Mouse (Mus musculus) intestine, postnatal 0 days (tissue): Measurements from ENCODE around the gene Hjurp. TPM values are rescaled to one million over a fixed set of nuclear protein-coding genes. Genes with fewer than 3 reads are reported as not detected.

Experiments
- ATAC-seq: fragments of 200-750 bp; cut with Nextera tagmentation; 2 replicates; pipeline ENCODE4 v1.8.0; 2017; ENCODE audit warnings: mild to moderate bottlenecking, moderate TSS enrichment, moderate library complexity
- H3K27ac ChIP-seq: fragments of 300-500 bp; sonication (generic); 2 replicates; pipeline ENCODE4 v1.5.1; 2014; ENCODE audit warnings: mild to moderate bottlenecking, low read depth, low read length, moderate library complexity
- H3K27me3 ChIP-seq: fragments of 300-500 bp; sonication (generic); replicated peaks from 2 replicates; pipeline ENCODE4 v1.6.1; 2014; ENCODE audit warnings: low read length, mixed read lengths; ENCODE audit not compliant: control insufficient read depth, insufficient read depth
- H3K36me3 ChIP-seq: fragments of 300-500 bp; sonication (generic); 2 replicates; pipeline ENCODE4 v1.6.1; 2014; ENCODE audit warnings: mild to moderate bottlenecking, moderate library complexity; ENCODE audit not compliant: control insufficient read depth, insufficient read depth
- H3K4me1 ChIP-seq: fragments of 300-500 bp; sonication (generic); replicated peaks from 2 replicates; pipeline ENCODE4 v1.6.1; 2014; ENCODE audit warnings: antibody characterized with exemption, low read length, mixed read lengths; ENCODE audit not compliant: control insufficient read depth, insufficient read depth
- H3K4me2 ChIP-seq: fragments of 300-500 bp; sonication (generic); replicated peaks from 2 replicates; pipeline ENCODE4 v1.6.1; 2014; ENCODE audit warnings: low read depth, mild to moderate bottlenecking, moderate library complexity
- H3K4me3 ChIP-seq: fragments of 300-500 bp; sonication (generic); 2 replicates; pipeline ENCODE4 v1.5.1; 2014; ENCODE audit warnings: low read depth, low read length
- H3K9ac ChIP-seq: fragments of 300-500 bp; sonication (generic); 2 replicates; pipeline ENCODE4 v1.6.1; 2014; ENCODE audit warnings: mild to moderate bottlenecking, low read depth, low read length
- H3K9me3 ChIP-seq: fragments of 300-500 bp; sonication (generic); 2 replicates; pipeline ENCODE4 v1.6.1; 2016; ENCODE audit warnings: mixed run types; ENCODE audit not compliant: control insufficient read depth
- CTCF ChIP-seq: sonication (generic); IDR thresholded peaks from 2 replicates; pipeline ENCODE4 v1.5.1; 2016; ENCODE audit warnings: low read depth, mild to moderate bottlenecking, control low read depth, antibody characterized with exemption, moderate library complexity
- WGBS: fragments of 180-500 bp; shearing (Covaris S2); extraction: QIAGEN DNeasy Blood & Tissue Kit; methylation state at CpG from one replicate; pipeline ENCODE4 v1.1.7; 2014; 5-methylcytosine and 5-hydroxymethylcytosine counted together
- polyA plus RNA-seq: library from polyadenylated mRNA; unstranded; fragments of >200 nt; fragmentation: Nextera tagmentation; extraction: Ambion mirVana; gene quantifications from 2 replicates; pipeline ENCODE4 v1.2.1, GENCODE M21; 2015

Gene Hjurp
- polyA plus RNA-seq, 1 experiment from 2014 or later = 29.1 TPM

- ATAC-seq = no peak
- 87% methylated on average over 13 of the region's 13 CpGs for WGBS
Measured at GRCm38 (mm10) chr1:88266123-88266522, 11.3 kb downstream of the Hjurp start.

GRCm38 (mm10) chr1:88264869-88265240 is 12.6 kb downstream of the Hjurp start:
- H3K36me3 ChIP-seq = peaks cover 100% of the 10 kb centered on the region
- no peak for TF ChIP-seq CTCF
- WGBS = 76% methylated on average over 4 of the region's 4 CpGs
- H3K27ac ChIP-seq = peak overlapping the region; percentile 5; the same call in 1 of the 2 replicates
- no peaks in the 10 kb centered on the region for H3K27me3 ChIP-seq
- no peaks in the 10 kb centered on the region for H3K9me3 ChIP-seq
- H3K4me2 ChIP-seq = no peak overlapping the region
- H3K9ac ChIP-seq = no peak overlapping the region
- H3K4me3 ChIP-seq = no peak overlapping the region
- ATAC-seq = no peak
- peaks cover 5% of the 10 kb centered on the region for H3K4me1 ChIP-seq

More at GRCm38 (mm10) chr1:88266123-88266522, 11.3 kb downstream of the Hjurp start:
- Histone ChIP-seq H3K27me3 (no peaks in the 10 kb centered on the region), H3K4me3 (no peak overlapping the region), H3K4me1 (no peaks in the 10 kb centered on the region), H3K36me3 (peaks cover 90% of the 10 kb centered on the region), H3K27ac (peak overlapping the region; percentile 5; the same call in 1 of the 2 replicates), H3K9ac (peak overlapping the region; percentile 1; the same call in 1 of the 2 replicates), H3K9me3 (no peaks in the 10 kb centered on the region), H3K4me2 (no peak overlapping the region)
- TF ChIP-seq CTCF = no peak

- ATAC-seq = no peak
- Histone ChIP-seq H3K9me3 (no peaks in the 10 kb centered on the region), H3K27me3 (no peaks in the 10 kb centered on the region), H3K4me3 (no peak overlapping the region), H3K27ac (peak overlapping the region; percentile 5; the same call in 1 of the 2 replicates), H3K4me2 (no peak overlapping the region), H3K4me1 (peaks cover 8% of the 10 kb centered on the region), H3K36me3 (peaks cover 100% of the 10 kb centered on the region), H3K9ac (no peak overlapping the region)
- no peak for TF ChIP-seq CTCF
- WGBS = 84% methylated on average over 7 of the region's 7 CpGs
Measured at GRCm38 (mm10) chr1:88264237-88264868, 13.1 kb downstream of the Hjurp start.

GRCm38 (mm10) chr1:88263778-88264177 is 13.7 kb downstream of the Hjurp start:
- Histone ChIP-seq H3K4me2 (no peak overlapping the region), H3K4me1 (peaks cover 8% of the 10 kb centered on the region), H3K9ac (no peak overlapping the region), H3K27ac (peak overlapping the region; percentile 5; the same call in 1 of the 2 replicates), H3K9me3 (no peaks in the 10 kb centered on the region), H3K4me3 (no peak overlapping the region), H3K27me3 (no peaks in the 10 kb centered on the region), H3K36me3 (peaks cover 95% of the 10 kb centered on the region)
- no peak for ATAC-seq
- no peak for TF ChIP-seq CTCF
- 92% methylated on average over 5 of the region's 5 CpGs for WGBS

- Histone ChIP-seq H3K36me3 (peaks cover 87% of the 10 kb centered on the region), H3K27ac (peak overlapping the region; percentile 1), H3K9me3 (no peaks in the 10 kb centered on the region), H3K27me3 (no peaks in the 10 kb centered on the region), H3K4me1 (peaks cover 8% of the 10 kb centered on the region), H3K4me3 (no peak overlapping the region), H3K9ac (no peak overlapping the region), H3K4me2 (no peak overlapping the region)
- 74% methylated on average over 6 of the region's 6 CpGs for WGBS
- ATAC-seq = no peak
- no peak for TF ChIP-seq CTCF
Measured at GRCm38 (mm10) chr1:88262961-88263360, 14.5 kb downstream of the Hjurp start.

GRCm38 (mm10) chr1:88262255-88262654 is 15.2 kb downstream of the Hjurp start:
- Histone ChIP-seq H3K9me3 (no peaks in the 10 kb centered on the region), H3K4me3 (no peak overlapping the region), H3K4me1 (peaks cover 8% of the 10 kb centered on the region), H3K36me3 (peaks cover 80% of the 10 kb centered on the region), H3K27me3 (no peaks in the 10 kb centered on the region), H3K27ac (peak overlapping the region; percentile 1; the same call in 1 of the 2 replicates), H3K9ac (no peak overlapping the region), H3K4me2 (no peak overlapping the region)
- no peak for ATAC-seq
- WGBS = 75% methylated on average over 4 of the region's 4 CpGs
- TF ChIP-seq CTCF = no peak

GRCm38 (mm10) chr1:88261706-88262105 is 15.7 kb downstream of the Hjurp start:
- 86% methylated on average over 7 of the region's 7 CpGs for WGBS
- Histone ChIP-seq H3K36me3 (peaks cover 75% of the 10 kb centered on the region), H3K9ac (no peak overlapping the region), H3K9me3 (no peaks in the 10 kb centered on the region), H3K4me2 (no peak overlapping the region), H3K27me3 (no peaks in the 10 kb centered on the region), H3K4me3 (no peak overlapping the region), H3K27ac (no peak overlapping the region), H3K4me1 (peaks cover 8% of the 10 kb centered on the region)
- ATAC-seq = no peak
- TF ChIP-seq CTCF = no peak
